ENCODE assay signal across 8 mouse cellular contexts in the genomic region with DNA sequence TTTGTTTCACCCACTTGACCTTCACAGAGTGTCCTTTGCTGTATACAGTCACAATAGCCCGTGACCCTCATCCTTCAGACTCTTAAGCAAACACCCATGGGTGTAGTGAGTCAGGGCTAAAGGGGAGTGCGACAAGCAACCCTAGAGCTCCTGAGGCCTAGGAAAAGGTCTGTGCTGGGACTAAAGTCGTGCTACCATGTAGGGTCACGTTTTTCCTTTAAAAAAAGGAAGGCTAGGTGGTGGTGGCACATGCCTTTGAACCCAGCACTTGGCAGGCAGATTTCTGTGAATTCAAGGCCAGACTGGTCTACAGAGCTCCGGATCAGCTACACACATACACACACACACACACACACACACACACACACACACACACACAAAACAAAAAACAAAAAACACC. TPM values are rescaled to one million over a fixed set of nuclear protein-coding genes. Genes with fewer than 3 reads are reported as not detected.
DNase-seq lines count a peak whose midpoint lies in the region; ATAC-seq and TF ChIP-seq lines count a peak whose summit lies in the region.

No protein-coding gene starts in this region.

- peak overlapping the region; percentile 75 for H3K4me2 ChIP-seq in heart, embryonic 12.5 days
- H3K4me2 ChIP-seq in forebrain, embryonic 16.5 days (ENCODE audit: low read length): peak overlapping the region; percentile 63
- peak overlapping the region; percentile 84 for H3K4me2 ChIP-seq in midbrain, embryonic 11.5 days

- no peak for TF ChIP-seq EP300 in ES-Bruce4 (IDR thresholded peaks at IDR 0.05; ENCODE audit: insufficient read depth, low read depth, low read length)

- ATAC-seq in heart, embryonic 12.5 days (ENCODE audit: insufficient number of reproducible peaks, low FRiP score): no peak
- ATAC-seq in forebrain, embryonic 16.5 days: peak; percentile 0; the same call in 1 of the 2 replicates
- no peak for ATAC-seq in midbrain, embryonic 11.5 days (ENCODE audit: low FRiP score)
- ATAC-seq in cerebellum, adult (ENCODE audit: insufficient number of reproducible peaks, low FRiP score, low TSS enrichment): no peak

- H3K36me3 ChIP-seq in heart, embryonic 12.5 days: peaks cover 42% of the 10 kb centered on the region
- 0 out of 2 replicates have a peak, but pooled peaks cover 3% of the 10 kb centered on the region for H3K36me3 ChIP-seq in ES-Bruce4 (ENCODE audit: control insufficient read depth, insufficient read depth, low read length, poor library complexity, severe bottlenecking)
- peaks cover 2% of the 10 kb centered on the region for H3K36me3 ChIP-seq in forebrain, embryonic 16.5 days (ENCODE audit: control insufficient read depth, insufficient read depth)
- no peaks in the 10 kb centered on the region for H3K36me3 ChIP-seq in midbrain, embryonic 11.5 days (ENCODE audit: control insufficient read depth, insufficient read depth, low read length)

- no peaks in the 10 kb centered on the region for H3K27me3 ChIP-seq in heart, embryonic 12.5 days (replicated peaks)
- no peaks in the 10 kb centered on the region for H3K27me3 ChIP-seq in ES-Bruce4 (ENCODE audit: control insufficient read depth, insufficient read depth, low read length, poor library complexity, severe bottlenecking)
- H3K27me3 ChIP-seq in forebrain, embryonic 16.5 days (replicated peaks; ENCODE audit: control insufficient read depth, insufficient read depth, low read length): no peaks in the 10 kb centered on the region
- H3K27me3 ChIP-seq in midbrain, embryonic 11.5 days (ENCODE audit: control insufficient read depth, insufficient read depth, low read length): no peaks in the 10 kb centered on the region

- peak overlapping the region; percentile 94 for H3K27ac ChIP-seq in heart, embryonic 12.5 days (ENCODE audit: poor library complexity, severe bottlenecking)
- peak overlapping the region; percentile 38; the same call in 1 of the 2 replicates for H3K27ac ChIP-seq in ES-Bruce4 (ENCODE audit: insufficient read depth, low read length)
- H3K27ac ChIP-seq in forebrain, embryonic 16.5 days (ENCODE audit: low read length): no peak overlapping the region; the same call in 1 of the 2 replicates
- H3K27ac ChIP-seq in midbrain, embryonic 11.5 days (ENCODE audit: low read depth, low read length): no peak overlapping the region

- H3K9me3 ChIP-seq in heart, embryonic 12.5 days (replicated peaks): no peaks in the 10 kb centered on the region
- H3K9me3 ChIP-seq in ES-Bruce4 (replicated peaks; ENCODE audit: control insufficient read depth, insufficient read depth, low read length, poor library complexity, severe bottlenecking): no peaks in the 10 kb centered on the region
- no peaks in the 10 kb centered on the region for H3K9me3 ChIP-seq in forebrain, embryonic 16.5 days (ENCODE audit: control insufficient read depth, low read length)
- no peaks in the 10 kb centered on the region for H3K9me3 ChIP-seq in midbrain, embryonic 11.5 days (ENCODE audit: control insufficient read depth, low read length)

- 11% methylated on average over 5 of the region's 5 CpGs for WGBS in heart, embryonic 12.5 days
- 22% methylated on average over 5 of the region's 5 CpGs for WGBS in forebrain, embryonic 16.5 days
- 21% methylated on average over 5 of the region's 5 CpGs for WGBS in midbrain, embryonic 11.5 days

- intact Hi-C loops in heart, postnatal 25 days (cut with DNase I): loop anchor here (2.0 kb wide), 2 partner anchors 43 to 473 kb away; no protein-coding TSS in a partner anchor

- H3K4me1 ChIP-seq in heart, embryonic 12.5 days (replicated peaks): peaks cover 42% of the 10 kb centered on the region
- H3K4me1 ChIP-seq in ES-Bruce4 (ENCODE audit: control insufficient read depth, insufficient read depth, low read length): no peaks in the 10 kb centered on the region
- H3K4me1 ChIP-seq in forebrain, embryonic 16.5 days (replicated peaks; ENCODE audit: control insufficient read depth, insufficient read depth, low read length): peaks cover 22% of the 10 kb centered on the region
- peaks cover 12% of the 10 kb centered on the region for H3K4me1 ChIP-seq in midbrain, embryonic 11.5 days (ENCODE audit: control insufficient read depth, insufficient read depth, low read length)

- H3K4me3 ChIP-seq in heart, embryonic 12.5 days: peak overlapping the region; percentile 98
- H3K4me3 ChIP-seq in ES-Bruce4 (ENCODE audit: low read depth, low read length): peak overlapping the region; percentile 78
- peak overlapping the region; percentile 76 for H3K4me3 ChIP-seq in forebrain, embryonic 16.5 days (replicated peaks; ENCODE audit: low read length)
- peak overlapping the region; percentile 87 for H3K4me3 ChIP-seq in midbrain, embryonic 11.5 days (ENCODE audit: low read depth, low read length)

- DNase-seq in heart, postnatal 25 days (ENCODE audit: low spot score): no peak
- no peak for DNase-seq in midbrain, embryonic 11.5 days (ENCODE audit: low spot score, missing footprints)
- no peak for DNase-seq in cerebellum, adult 9-11 months
- no peak for DNase-seq in cerebellum, postnatal 36 days

- TF ChIP-seq POLR2A in ES-Bruce4 (IDR thresholded peaks at IDR 0.05; ENCODE audit: insufficient read depth, low read length): no peak

- H3K9ac ChIP-seq in heart, embryonic 12.5 days: peak overlapping the region; percentile 86
- peak overlapping the region; percentile 89 for H3K9ac ChIP-seq in ES-Bruce4 (ENCODE audit: low read depth, poor library complexity, severe bottlenecking)
- peak overlapping the region; percentile 60 for H3K9ac ChIP-seq in forebrain, embryonic 16.5 days (replicated peaks; ENCODE audit: low read depth, low read length)
- H3K9ac ChIP-seq in midbrain, embryonic 11.5 days (ENCODE audit: low read length): peak overlapping the region; percentile 77

- TF ChIP-seq CTCF in ES-Bruce4 (IDR thresholded peaks at IDR 0.05; ENCODE audit: low read depth, low read length): no peak

RNA-seq across cellular contexts. Expression of gene Myo9b, which starts 0.9 kb away (rescaled TPM):
- polyA plus RNA-seq in heart, embryonic 12.5 days (2016; fragmentation: Nextera tagmentation; extraction: Ambion mirVana): 28.1 and 29.1 TPM in 2 replicates
- 10 to 100 TPM; 26.2 to 28.6 TPM for total RNA-seq in heart, postnatal 25 days (2021)
- polyA plus RNA-seq in ES-Bruce4 (2011; ENCODE audit: insufficient read depth, insufficient read length, low read depth, missing spikeins): 37.3 and 39.0 TPM in 2 replicates
- 19.8 and 23.9 TPM in 2 replicates for polyA plus RNA-seq in forebrain, embryonic 16.5 days (2015; fragmentation: Nextera tagmentation; extraction: Ambion mirVana)
- polyA plus RNA-seq in midbrain, embryonic 11.5 days (2014; fragmentation: Nextera tagmentation; extraction: Ambion mirVana): 14.1 and 14.9 TPM in 2 replicates

RNA-seq across cellular contexts. Expression of gene Haus8, which starts 1.1 kb away (rescaled TPM):
- polyA plus RNA-seq in heart, embryonic 12.5 days (2016; fragmentation: Nextera tagmentation; extraction: Ambion mirVana): 131 and 132 TPM in 2 replicates
- 10 to 100 TPM; 31.6 to 36.1 TPM for total RNA-seq in heart, postnatal 25 days (2021)
- polyA plus RNA-seq in ES-Bruce4 (2011; ENCODE audit: insufficient read depth, insufficient read length, low read depth, missing spikeins): 30.7 and 34.3 TPM in 2 replicates
- 53.2 and 56.0 TPM in 2 replicates for polyA plus RNA-seq in forebrain, embryonic 16.5 days (2015; fragmentation: Nextera tagmentation; extraction: Ambion mirVana)
- polyA plus RNA-seq in midbrain, embryonic 11.5 days (2014; fragmentation: Nextera tagmentation; extraction: Ambion mirVana): 54.9 and 58.0 TPM in 2 replicates

Comparison
In these comparisons a context has a peak if more than half of its experiments do, and no peak if none do; other contexts are left out.
1. H3K27ac ChIP-seq: peak in heart, embryonic 12.5 days (single experiment) and ES-Bruce4 (single experiment); none in forebrain, embryonic 16.5 days (single experiment) and midbrain, embryonic 11.5 days (single experiment).
2. Peak in every context shown above with its lines, with median percentiles within 50 percentile points of each other: H3K4me2 ChIP-seq, H3K4me3 ChIP-seq and H3K9ac ChIP-seq.